Mouse (Mus musculus): ENCODE data around the gene Zfp42. TPM values are rescaled to one million over a fixed set of nuclear protein-coding genes. Genes with fewer than 3 reads are reported as not detected.

Zfp42 gene
- total RNA-seq, 4 experiments from 2014 or later: not detected

- no peak for DNase-seq (ENCODE audit: low spot score in 2 of 2)
These were observed 51.1 kb downstream of the Zfp42 start for GRCm38 (mm10) chr8:43255695-43256094.

- DNase-seq (ENCODE audit: low spot score in 2 of 2): no peak
These were observed 55.1 kb downstream of the Zfp42 start for GRCm38 (mm10) chr8:43251653-43252052.

GRCm38 (mm10) chr8:43248707-43249106, 58.1 kb downstream of the Zfp42 start:
- no peak for DNase-seq (ENCODE audit: low spot score in 2 of 2)

Other genes with a start within 250 kb of the Zfp42 start
- gene Triml1, start 165.5 kb downstream of the Zfp42 start, total RNA-seq (2022): not detected
- not detected for gene Triml2, start 126.4 kb downstream of the Zfp42 start, total RNA-seq (2022)
- not detected for gene Adam26b, start 221.1 kb upstream of the Zfp42 start, total RNA-seq (2022)